ENCODE assay signal across 28 mouse cellular contexts in the genomic region with DNA sequence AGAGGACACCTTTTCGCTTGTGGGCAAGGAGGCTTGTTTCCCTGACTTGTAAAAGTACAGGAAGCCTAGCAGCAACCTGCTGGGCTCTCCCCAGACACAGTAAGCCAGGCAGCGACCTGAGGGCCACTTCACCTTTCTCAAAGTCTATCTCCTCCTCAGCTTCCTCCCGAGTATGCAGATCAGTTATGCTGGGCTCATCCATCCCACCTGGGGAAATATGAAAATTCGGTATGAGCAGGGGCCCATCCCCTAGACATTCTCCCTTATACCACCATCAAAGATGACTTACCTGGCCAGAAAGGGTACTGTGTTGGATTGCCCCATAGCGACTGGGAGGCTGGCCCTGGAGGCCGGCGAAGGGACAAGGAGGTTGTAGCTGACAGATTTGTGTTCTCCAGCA. TPM values are rescaled to one million over a fixed set of nuclear protein-coding genes. Genes with fewer than 3 reads are reported as not detected.
"Had no signal": no experiment of that assay in that cellular context is flagged by ENCODE, and none has a peak within 500 bp of the region (broad histone marks: within the 10 kb centered on the region; RNA-seq: fewer than 3 reads in every experiment).

No protein-coding gene starts in this region.

- H3K4me3 ChIP-seq: embryonic facial prominence, embryonic 12.5 days; embryonic facial prominence, embryonic 13.5 days; embryonic facial prominence, embryonic 15.5 days; erythroblast, embryonic 14.5 days; forebrain, embryonic 10.5 days; forebrain, embryonic 12.5 days; forebrain, embryonic 13.5 days; forebrain, embryonic 15.5 days; gastrocnemius, adult 2 months; heart, adult 2 months had no signal

- H3K9me3 ChIP-seq: embryonic facial prominence, embryonic 12.5 days; embryonic facial prominence, embryonic 13.5 days; embryonic facial prominence, embryonic 15.5 days; forebrain, embryonic 10.5 days; forebrain, embryonic 12.5 days; forebrain, embryonic 13.5 days; forebrain, embryonic 15.5 days had no signal

- H3K9ac ChIP-seq: embryonic facial prominence, embryonic 12.5 days; embryonic facial prominence, embryonic 13.5 days; embryonic facial prominence, embryonic 15.5 days; forebrain, embryonic 12.5 days; forebrain, embryonic 13.5 days; forebrain, embryonic 15.5 days; forebrain, postnatal 0 days had no signal

- DNase-seq: cerebellum, adult 2 months; cerebellum, adult 8-10 months; cerebellum, adult 9-10 months; cerebellum, adult 9-11 months; cerebellum, postnatal 10 days; cerebellum, postnatal 14 days; cerebellum, postnatal 36 days; embryo, embryonic 11 days; forebrain, postnatal 0 days; gastrocnemius, adult 2 months; gastrocnemius, postnatal 10 days; gastrocnemius, postnatal 14 days; gastrocnemius, postnatal 25 days; gastrocnemius, postnatal 36 days; heart, adult 18-20 months; heart, adult 2 months had no signal

- H3K27ac ChIP-seq: embryonic facial prominence, embryonic 12.5 days; embryonic facial prominence, embryonic 13.5 days; embryonic facial prominence, embryonic 15.5 days; forebrain, embryonic 10.5 days; forebrain, embryonic 12.5 days; forebrain, embryonic 13.5 days; forebrain, embryonic 15.5 days; gastrocnemius, adult 2 months; heart, adult 2 months had no signal

- H3K4me2 ChIP-seq: embryonic facial prominence, embryonic 12.5 days; embryonic facial prominence, embryonic 13.5 days; embryonic facial prominence, embryonic 15.5 days; forebrain, embryonic 12.5 days; forebrain, embryonic 13.5 days; forebrain, embryonic 15.5 days had no signal

- ATAC-seq: forebrain, embryonic 13.5 days; forebrain, embryonic 14.5 days; forebrain, embryonic 15.5 days; forebrain, embryonic 16.5 days; forebrain, postnatal 0 days had no signal

- H3K27me3 ChIP-seq: embryonic facial prominence, embryonic 12.5 days; embryonic facial prominence, embryonic 13.5 days; embryonic facial prominence, embryonic 15.5 days; forebrain, embryonic 12.5 days; forebrain, embryonic 13.5 days; forebrain, embryonic 15.5 days had no signal

RNA-seq across cellular contexts. Expression of a gene that starts 14.7 kb away (rescaled TPM):
- total RNA-seq: common myeloid progenitor, adult 5-6 weeks; granulocyte monocyte progenitor cell, adult 5-6 weeks had no signal
